Mouse (Mus musculus) liver, embryonic 13.5 days (tissue): Measurements from ENCODE around the gene Tmem222. TPM values are rescaled to one million over a fixed set of nuclear protein-coding genes. Genes with fewer than 3 reads are reported as not detected.

Experiments used
- ATAC-seq: fragments of 200-750 bp; cut with Nextera tagmentation; 2 replicates; pipeline ENCODE4 v1.8.0; 2017; ENCODE audit warnings: low read depth, mild to moderate bottlenecking, moderate number of reproducible peaks, moderate library complexity
- DNase-seq: peaks from one replicate; pipeline ENCODE4 v3.0.0; 2022
- H3K27ac ChIP-seq: fragments of 300-500 bp; sonication (generic); 2 replicates; pipeline ENCODE4 v1.5.1; 2015; ENCODE audit warnings: moderate library complexity, mild to moderate bottlenecking, inconsistent platforms
- H3K27me3 ChIP-seq: fragments of 300-500 bp; sonication (generic); 2 replicates; pipeline ENCODE4 v1.6.1; 2015; ENCODE audit warnings: mild to moderate bottlenecking, inconsistent platforms
- H3K36me3 ChIP-seq: fragments of 300-500 bp; sonication (generic); 2 replicates; pipeline ENCODE4 v1.6.1; 2015; ENCODE audit warnings: mild to moderate bottlenecking, inconsistent platforms
- H3K4me1 ChIP-seq: fragments of 300-500 bp; sonication (generic); replicated peaks from 2 replicates; pipeline ENCODE4 v1.6.1; 2015; ENCODE audit warnings: inconsistent platforms
- H3K4me2 ChIP-seq: fragments of 300-500 bp; sonication (generic); 2 replicates; pipeline ENCODE4 v1.6.1; 2015; ENCODE audit warnings: inconsistent platforms, mild to moderate bottlenecking, moderate library complexity
- H3K4me3 ChIP-seq: fragments of 300-500 bp; sonication (generic); replicated peaks from 2 replicates; pipeline ENCODE4 v1.5.1; 2015; ENCODE audit warnings: mild to moderate bottlenecking, inconsistent platforms
- H3K9ac ChIP-seq: fragments of 300-500 bp; sonication (generic); 2 replicates; pipeline ENCODE4 v1.6.1; 2015; ENCODE audit warnings: mild to moderate bottlenecking, inconsistent platforms
- H3K9me3 ChIP-seq: fragments of 300-500 bp; sonication (generic); replicated peaks from 2 replicates; pipeline ENCODE4 v1.6.1; 2016; ENCODE audit warnings: inconsistent platforms
- WGBS: fragments of 180-500 bp; shearing (Covaris S2); methylation state at CpG from one replicate; pipeline ENCODE4 v1.1.7; 2015; ENCODE audit not compliant: insufficient replicate concordance; 5-methylcytosine and 5-hydroxymethylcytosine counted together
- polyA plus RNA-seq: library from polyadenylated mRNA; unstranded; fragments of >200 nt; fragmentation: Nextera tagmentation; extraction: Ambion mirVana; gene quantifications from 2 replicates; pipeline ENCODE4 v1.2.1, GENCODE M21; 2015

Gene Tmem222
- polyA plus RNA-seq, 1 experiment from 2014 or later: 41.0 TPM

DNA sequence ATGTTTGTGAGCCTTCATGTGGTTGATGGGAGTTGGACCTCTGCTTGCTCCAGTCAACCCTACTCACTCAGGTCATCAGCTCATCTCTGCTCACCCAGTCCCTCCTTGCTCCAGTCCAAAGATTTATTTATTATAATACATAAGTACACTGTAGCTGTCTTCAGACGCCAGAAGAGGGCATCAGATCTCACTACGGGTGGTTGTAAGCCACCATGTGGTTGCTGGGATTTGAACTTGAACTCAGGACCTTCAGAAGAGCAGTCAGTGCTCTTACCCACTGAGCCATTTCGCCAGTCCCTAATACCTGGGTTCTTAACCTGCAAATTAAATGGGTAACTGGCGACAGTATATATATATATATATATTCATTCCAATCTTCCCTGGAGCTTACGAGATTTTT is 42.2 kb downstream of the Tmem222 start:
- Histone ChIP-seq H3K4me2 (no peak overlapping the region), H3K4me1 (peaks cover 25% of the 10 kb centered on the region), H3K4me3 (no peak overlapping the region), H3K27ac (no peak overlapping the region), H3K9me3 (no peaks in the 10 kb centered on the region), H3K27me3 (no peaks in the 10 kb centered on the region), H3K36me3 (no peaks in the 10 kb centered on the region), H3K9ac (no peak overlapping the region)
- ATAC-seq (no peak), DNase-seq (no peak)
- WGBS: 75% methylated on average over 5 of the region's 5 CpGs

DNA sequence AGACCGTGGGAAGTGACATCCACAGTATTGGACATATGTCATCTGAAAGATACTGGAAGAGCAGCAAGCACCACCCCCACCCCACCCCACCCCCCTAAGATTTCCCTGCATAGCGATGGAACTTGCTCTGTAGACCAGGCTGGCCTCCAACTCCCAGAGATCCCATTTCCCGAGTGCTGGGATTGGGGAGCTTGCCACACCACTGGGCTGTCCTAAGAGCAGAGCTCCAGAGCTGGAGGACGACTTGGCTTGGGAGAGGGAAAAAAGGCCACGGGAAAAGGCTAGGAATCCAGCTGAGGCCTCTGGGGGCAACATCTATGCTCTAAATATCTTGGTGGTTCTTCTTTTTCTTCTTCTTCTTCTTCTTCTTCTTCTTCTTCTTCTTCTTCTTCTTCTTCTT is 42.8 kb downstream of the Tmem222 start:
- no peak for ATAC-seq
- 44% methylated on average over 5 of the region's 5 CpGs for WGBS
- H3K27ac ChIP-seq: no peak overlapping the region

DNA sequence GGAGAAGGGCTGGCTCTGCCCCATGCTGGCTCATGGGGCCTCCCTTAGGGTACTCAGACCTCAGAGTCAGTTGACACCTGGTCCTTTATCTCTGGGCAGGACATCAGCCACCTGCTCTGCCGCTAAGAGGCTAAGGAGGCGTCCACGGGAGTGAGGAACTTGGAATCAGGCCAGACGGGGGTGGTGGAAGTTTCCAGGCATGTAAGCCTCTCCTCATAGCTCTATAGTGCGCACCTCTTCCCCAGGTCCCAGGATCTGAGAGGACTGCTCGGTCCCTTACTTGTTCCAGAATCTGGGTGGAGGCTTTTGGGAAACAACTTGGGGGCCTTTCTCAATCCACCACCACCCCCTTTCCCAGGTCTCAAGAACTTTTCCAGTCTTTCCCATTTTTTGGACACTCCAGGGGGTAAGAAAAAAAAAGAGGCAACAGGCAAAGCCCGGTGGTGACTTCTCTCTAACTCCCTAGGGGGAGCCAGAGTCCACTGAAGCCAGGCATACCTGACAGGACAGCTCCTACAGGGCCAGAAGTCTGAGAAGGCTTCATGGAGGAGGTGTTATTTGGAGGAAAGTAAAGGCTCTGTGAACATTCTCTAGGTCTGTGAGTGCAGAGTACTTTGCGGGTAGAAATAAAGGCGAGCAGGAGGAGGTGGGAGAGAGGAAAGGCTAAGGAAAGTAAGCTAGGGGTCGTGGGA is 44.2 kb downstream of the Tmem222 start:
- H3K4me3 ChIP-seq: no peak overlapping the region
- H3K4me1 ChIP-seq: peaks cover 8% of the 10 kb centered on the region
- no peaks in the 10 kb centered on the region for H3K36me3 ChIP-seq
- WGBS: 37% methylated on average over 10 of the region's 10 CpGs
- DNase-seq: no peak
- no peak for ATAC-seq
- no peak overlapping the region for H3K9ac ChIP-seq
- no peak overlapping the region for H3K27ac ChIP-seq
- no peaks in the 10 kb centered on the region for H3K27me3 ChIP-seq
- no peaks in the 10 kb centered on the region for H3K9me3 ChIP-seq
- H3K4me2 ChIP-seq: no peak overlapping the region

More for the DNA sequence above, 42.8 kb downstream of the Tmem222 start:
- no peak overlapping the region for H3K4me2 ChIP-seq
- no peak overlapping the region for H3K4me3 ChIP-seq
- DNase-seq: no peak
- no peaks in the 10 kb centered on the region for H3K9me3 ChIP-seq
- no peaks in the 10 kb centered on the region for H3K36me3 ChIP-seq
- peaks cover 19% of the 10 kb centered on the region for H3K4me1 ChIP-seq
- no peaks in the 10 kb centered on the region for H3K27me3 ChIP-seq
- no peak overlapping the region for H3K9ac ChIP-seq

DNA sequence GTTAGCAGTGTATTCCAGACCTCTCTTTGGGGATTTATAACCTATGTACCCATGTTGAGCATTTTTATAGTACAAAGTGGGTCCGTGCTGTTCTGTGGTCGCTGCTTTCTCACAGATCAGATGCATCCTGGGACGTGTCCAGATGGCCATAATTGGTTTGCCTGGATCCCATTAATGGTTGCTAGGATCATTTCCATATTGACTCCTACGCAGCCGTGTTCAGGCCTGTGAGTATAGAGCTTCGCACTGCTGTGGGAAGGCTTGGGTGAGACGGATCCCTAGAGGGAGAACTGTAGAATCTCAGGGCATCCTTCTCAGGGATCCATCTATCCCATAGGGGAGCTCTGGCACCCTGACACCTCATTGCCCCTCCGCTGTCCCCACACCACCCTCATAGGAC is 48.0 kb downstream of the Tmem222 start:
- no peak overlapping the region for H3K4me3 ChIP-seq
- no peaks in the 10 kb centered on the region for H3K9me3 ChIP-seq
- no peak overlapping the region for H3K27ac ChIP-seq
- no peak overlapping the region for H3K4me2 ChIP-seq
- ATAC-seq: no peak
- no peak for DNase-seq
- no peaks in the 10 kb centered on the region for H3K36me3 ChIP-seq
- WGBS: 69% methylated on average over 8 of the region's 8 CpGs
- no peaks in the 10 kb centered on the region for H3K4me1 ChIP-seq
- H3K27me3 ChIP-seq: peaks cover 8% of the 10 kb centered on the region; the same call in 1 of the 2 replicates
- H3K9ac ChIP-seq: no peak overlapping the region

DNA sequence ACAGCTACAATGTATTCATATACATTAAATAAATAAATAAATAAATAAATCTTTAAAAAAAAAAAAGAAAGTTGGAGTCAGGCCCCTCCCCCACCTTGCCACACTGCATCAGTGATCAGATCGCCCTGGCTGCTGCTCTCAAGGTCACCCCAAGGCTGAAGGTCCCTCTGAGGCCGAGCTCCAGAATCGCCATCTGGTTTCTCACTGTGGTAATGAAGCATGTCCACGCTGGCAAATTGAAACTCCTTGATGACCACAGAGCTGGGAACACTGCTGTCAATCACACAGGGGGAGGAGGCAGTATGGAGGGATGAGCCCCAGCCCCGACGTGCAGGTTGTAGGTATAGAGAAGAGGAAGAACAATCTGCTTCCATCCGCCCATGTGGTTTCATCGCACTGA is 50.0 kb downstream of the Tmem222 start:
- H3K36me3 ChIP-seq: no peaks in the 10 kb centered on the region
- ATAC-seq: no peak
- no peak overlapping the region for H3K4me3 ChIP-seq
- no peak for DNase-seq
- H3K4me2 ChIP-seq: no peak overlapping the region
- peaks cover 23% of the 10 kb centered on the region for H3K27me3 ChIP-seq
- H3K27ac ChIP-seq: no peak overlapping the region
- H3K9ac ChIP-seq: no peak overlapping the region
- WGBS: 42% methylated on average over 8 of the region's 8 CpGs
- H3K4me1 ChIP-seq: no peaks in the 10 kb centered on the region
- H3K9me3 ChIP-seq: no peaks in the 10 kb centered on the region

DNA sequence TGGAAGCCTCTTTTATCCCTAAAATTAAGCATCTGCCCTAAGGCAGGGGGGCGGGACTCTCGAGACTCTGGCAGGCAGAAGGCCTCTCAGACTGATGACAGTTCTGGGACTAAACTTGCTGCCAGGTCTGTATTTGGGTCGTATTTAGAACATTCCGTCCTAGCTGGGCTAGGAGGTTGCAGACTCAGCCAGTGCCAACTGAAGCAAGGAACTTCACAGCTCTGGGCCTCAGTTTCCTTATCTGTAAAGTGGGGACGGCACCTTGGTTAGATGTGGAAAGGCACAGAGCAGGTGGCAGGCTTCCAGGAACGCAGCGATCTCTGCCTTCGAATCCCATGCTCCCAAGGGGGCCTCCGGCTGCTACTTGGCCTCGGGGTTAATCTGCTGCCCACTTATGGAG is 51.5 kb downstream of the Tmem222 start:
- H3K4me1 ChIP-seq: no peaks in the 10 kb centered on the region; the same call in 1 of the 2 replicates
- WGBS: 58% methylated on average over 10 of the region's 10 CpGs
- ATAC-seq (no peak), DNase-seq (no peak)
- no peak overlapping the region for H3K9ac ChIP-seq
- H3K4me2 ChIP-seq: no peak overlapping the region
- H3K36me3 ChIP-seq: no peaks in the 10 kb centered on the region
- H3K9me3 ChIP-seq: no peaks in the 10 kb centered on the region
- no peak overlapping the region for H3K27ac ChIP-seq
- peaks cover 39% of the 10 kb centered on the region for H3K27me3 ChIP-seq
- H3K4me3 ChIP-seq: no peak overlapping the region

DNA sequence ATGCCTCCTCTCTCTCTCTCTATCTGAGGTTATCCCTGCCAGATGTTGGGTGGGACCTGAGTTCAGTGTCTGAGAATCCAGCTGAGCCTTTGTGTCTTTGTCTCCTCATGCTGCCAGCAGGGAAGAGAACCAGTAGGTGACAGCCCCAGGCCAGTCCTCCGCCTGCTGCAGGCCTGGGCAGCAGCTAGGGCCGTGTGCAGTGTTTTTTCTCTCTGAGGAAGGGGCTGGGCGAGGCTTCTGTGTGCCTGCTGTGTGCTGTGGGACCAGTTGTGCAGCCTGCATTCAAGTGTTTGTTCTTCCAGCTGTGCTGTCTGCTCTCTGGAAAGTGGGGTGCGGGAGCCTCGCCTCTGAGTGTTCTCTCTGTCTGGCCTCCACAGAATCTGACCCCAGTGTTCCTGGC is 53.7 kb downstream of the Tmem222 start:
- Histone ChIP-seq H3K9ac (no peak overlapping the region), H3K4me3 (no peak overlapping the region), H3K27ac (no peak overlapping the region), H3K9me3 (no peaks in the 10 kb centered on the region), H3K4me1 (peaks cover 8% of the 10 kb centered on the region), H3K4me2 (no peak overlapping the region), H3K36me3 (no peaks in the 10 kb centered on the region), H3K27me3 (peaks cover 59% of the 10 kb centered on the region)
- ATAC-seq (no peak), DNase-seq (no peak)
- 64% methylated on average over 5 of the region's 5 CpGs for WGBS

DNA sequence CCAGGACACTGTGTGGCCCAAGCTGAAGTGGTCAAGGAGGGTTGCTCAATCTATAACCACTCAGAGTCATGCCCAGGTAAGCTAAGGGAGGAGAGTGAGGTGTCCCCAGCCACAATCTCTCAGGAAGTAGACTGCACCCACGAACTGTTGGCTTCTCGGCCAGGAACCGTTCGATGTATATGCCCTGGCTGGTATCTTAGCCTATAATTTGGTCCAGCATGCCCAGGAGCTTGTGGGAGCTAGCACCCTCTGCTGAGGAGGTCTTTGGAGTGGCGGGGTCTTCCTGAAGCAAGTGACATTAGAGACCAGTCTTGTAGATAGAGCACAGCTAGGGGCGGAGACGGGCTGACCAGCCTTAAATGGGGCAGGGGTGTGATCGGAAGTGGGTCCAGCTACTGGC is 55.9 kb downstream of the Tmem222 start:
- H3K9me3 ChIP-seq: no peaks in the 10 kb centered on the region
- ATAC-seq (no peak), DNase-seq (no peak)
- no peak overlapping the region for H3K4me2 ChIP-seq
- H3K4me3 ChIP-seq: no peak overlapping the region
- no peaks in the 10 kb centered on the region for H3K36me3 ChIP-seq
- H3K9ac ChIP-seq: no peak overlapping the region
- H3K27ac ChIP-seq: no peak overlapping the region
- peaks cover 71% of the 10 kb centered on the region for H3K27me3 ChIP-seq
- WGBS: 66% methylated on average over 8 of the region's 8 CpGs
- peaks cover 12% of the 10 kb centered on the region for H3K4me1 ChIP-seq

DNA sequence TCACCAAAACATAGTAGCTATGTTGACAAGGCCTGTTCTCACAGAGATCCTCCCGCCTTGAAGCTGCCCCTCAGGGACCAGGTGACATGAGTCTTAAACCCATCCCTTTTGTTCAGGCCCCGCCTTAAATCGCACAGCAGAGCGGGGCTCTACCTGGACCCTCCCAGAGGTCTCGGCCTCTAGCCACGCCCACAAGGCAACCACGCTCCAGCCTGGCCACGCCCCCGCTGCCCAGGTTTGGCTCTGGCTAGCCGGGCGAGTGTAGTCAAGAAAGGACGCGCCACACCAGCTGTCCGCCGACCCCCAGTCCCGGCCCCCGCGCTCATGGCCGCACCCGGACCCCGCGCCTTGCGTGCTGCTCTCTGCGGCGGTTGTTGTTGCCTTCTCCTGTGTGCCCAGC is 56.9 kb downstream of the Tmem222 start:
- peak overlapping the region; percentile 52 for H3K4me2 ChIP-seq
- no peak overlapping the region for H3K27ac ChIP-seq
- WGBS: 7% methylated on average over 25 of the region's 25 CpGs
- H3K36me3 ChIP-seq: no peaks in the 10 kb centered on the region
- H3K9ac ChIP-seq: peak overlapping the region; percentile 33; the same call in 1 of the 2 replicates
- peak overlapping the region; percentile 16 for H3K4me3 ChIP-seq
- peaks cover 65% of the 10 kb centered on the region for H3K27me3 ChIP-seq
- peak; percentile 18; the same call in 1 of the 2 replicates for ATAC-seq
- no peaks in the 10 kb centered on the region for H3K9me3 ChIP-seq
- DNase-seq: peak; percentile 40
- H3K4me1 ChIP-seq: peaks cover 12% of the 10 kb centered on the region

DNA sequence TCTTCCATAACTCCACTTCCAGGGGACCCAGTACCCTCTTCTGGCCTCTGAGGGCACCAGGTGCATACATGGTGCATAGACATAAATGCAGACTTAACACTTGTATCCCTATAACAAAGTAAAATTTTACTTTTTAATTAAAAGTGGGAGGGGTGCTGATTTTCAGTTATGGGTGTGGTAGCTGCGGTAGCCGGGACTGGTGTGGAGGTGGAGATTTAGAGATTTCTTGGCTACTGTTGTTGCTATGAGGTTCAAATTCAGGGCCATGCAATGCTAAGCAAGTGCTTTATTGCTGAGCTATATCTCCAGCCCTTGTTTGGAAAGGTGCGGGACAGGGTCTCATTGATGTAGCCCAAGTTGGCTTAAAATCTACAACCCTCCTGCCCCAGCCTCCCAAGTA is 58.8 kb downstream of the Tmem222 start:
- H3K9ac ChIP-seq: no peak overlapping the region
- no peaks in the 10 kb centered on the region for H3K36me3 ChIP-seq
- peaks cover 12% of the 10 kb centered on the region for H3K4me1 ChIP-seq
- no peak overlapping the region for H3K4me3 ChIP-seq
- H3K27me3 ChIP-seq: peaks cover 77% of the 10 kb centered on the region
- H3K4me2 ChIP-seq: no peak overlapping the region
- ATAC-seq (no peak), DNase-seq (no peak)
- WGBS: 45% methylated on average over 3 of the region's 3 CpGs
- H3K27ac ChIP-seq: no peak overlapping the region
- no peaks in the 10 kb centered on the region for H3K9me3 ChIP-seq

DNA sequence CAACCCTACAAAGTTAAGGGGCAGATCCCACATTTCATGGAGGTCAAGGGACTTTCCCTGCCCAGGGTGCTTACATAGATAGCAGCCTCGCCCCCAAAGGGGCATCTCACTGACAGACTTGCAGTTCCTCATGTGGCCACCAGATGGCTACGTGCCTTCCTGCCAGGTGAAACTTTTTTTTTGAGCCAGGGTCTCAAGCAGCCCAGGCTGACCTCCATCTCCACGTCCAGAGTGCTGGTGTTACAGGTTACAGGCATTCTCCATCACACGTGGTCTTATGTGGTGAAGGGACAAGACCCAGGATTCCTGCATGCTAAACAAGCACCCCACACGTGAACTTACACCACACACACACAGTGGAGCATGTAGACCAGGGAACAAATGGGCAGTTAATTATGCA is 60.0 kb downstream of the Tmem222 start:
- H3K4me2 ChIP-seq: no peak overlapping the region
- 5% methylated on average over 5 of the region's 5 CpGs for WGBS
- peaks cover 21% of the 10 kb centered on the region for H3K4me1 ChIP-seq
- H3K9ac ChIP-seq: no peak overlapping the region
- H3K36me3 ChIP-seq: no peaks in the 10 kb centered on the region
- H3K9me3 ChIP-seq: no peaks in the 10 kb centered on the region
- ATAC-seq (no peak), DNase-seq (peak; percentile 41)
- no peak overlapping the region for H3K4me3 ChIP-seq
- H3K27me3 ChIP-seq: peaks cover 78% of the 10 kb centered on the region
- H3K27ac ChIP-seq: no peak overlapping the region
